Mouse (Mus musculus): Measurements from ENCODE around the gene Gm20388.

Gene Gm20388

GRCm38 (mm10) chr8:124348087-124348486 lies 4437.4 kb downstream of the Gm20388 start:
- DNase-seq (ENCODE audit: low spot score in 2 of 2) = peak in 1 of 2 experiments; percentile 37

- peak; percentile 71 to 90 for DNase-seq (ENCODE audit: low spot score in 2 of 2)
Observed at GRCm38 (mm10) chr8:124349663-124350062, 4439.0 kb downstream of the Gm20388 start.

- DNase-seq (ENCODE audit: low spot score in 2 of 2) = no peak
Observed at GRCm38 (mm10) chr8:124351636-124352035, 4441.0 kb downstream of the Gm20388 start.

GRCm38 (mm10) chr8:124360911-124361310 lies 4450.3 kb downstream of the Gm20388 start:
- no peak for DNase-seq (ENCODE audit: low spot score in 2 of 2)

- no peak for DNase-seq (ENCODE audit: low spot score in 2 of 2)
Observed at GRCm38 (mm10) chr8:124361773-124362427, 4451.3 kb downstream of the Gm20388 start.

- DNase-seq (ENCODE audit: low spot score in 2 of 2) = no peak
Observed at GRCm38 (mm10) chr8:124362589-124362988, 4451.9 kb downstream of the Gm20388 start.

GRCm38 (mm10) chr8:124363337-124363736 lies 4452.7 kb downstream of the Gm20388 start:
- no peak for DNase-seq (ENCODE audit: low spot score in 2 of 2)

GRCm38 (mm10) chr8:124368213-124368612 lies 4457.6 kb downstream of the Gm20388 start:
- DNase-seq (ENCODE audit: low spot score in 2 of 2) = no peak

GRCm38 (mm10) chr8:124370422-124371183 lies 4460.0 kb downstream of the Gm20388 start:
- no peak for DNase-seq (ENCODE audit: low spot score in 2 of 2)

GRCm38 (mm10) chr8:124371410-124372123 lies 4460.9 kb downstream of the Gm20388 start:
- DNase-seq (ENCODE audit: low spot score in 2 of 2) = no peak

GRCm38 (mm10) chr8:124373753-124374152 lies 4463.1 kb downstream of the Gm20388 start:
- no peak for DNase-seq (ENCODE audit: low spot score in 2 of 2)

- DNase-seq (ENCODE audit: low spot score in 2 of 2) = no peak
Observed at GRCm38 (mm10) chr8:124375168-124375567, 4464.5 kb downstream of the Gm20388 start.

- DNase-seq (ENCODE audit: low spot score in 2 of 2) = no peak
Observed at GRCm38 (mm10) chr8:124375727-124376126, 4465.1 kb downstream of the Gm20388 start.

GRCm38 (mm10) chr8:124376406-124376805 lies 4465.8 kb downstream of the Gm20388 start:
- DNase-seq (ENCODE audit: low spot score in 2 of 2) = no peak

GRCm38 (mm10) chr8:124379289-124379688 lies 4468.6 kb downstream of the Gm20388 start:
- no peak for DNase-seq (ENCODE audit: low spot score in 2 of 2)

GRCm38 (mm10) chr8:124382235-124382634 lies 4471.6 kb downstream of the Gm20388 start:
- DNase-seq (ENCODE audit: low spot score in 2 of 2) = no peak

GRCm38 (mm10) chr8:124384336-124384735 lies 4473.7 kb downstream of the Gm20388 start:
- DNase-seq (ENCODE audit: low spot score in 2 of 2) = no peak

GRCm38 (mm10) chr8:124386225-124386899 lies 4475.7 kb downstream of the Gm20388 start:
- DNase-seq (ENCODE audit: low spot score in 2 of 2) = no peak

GRCm38 (mm10) chr8:124389495-124389894 lies 4478.9 kb downstream of the Gm20388 start:
- DNase-seq (ENCODE audit: low spot score in 2 of 2) = no peak

GRCm38 (mm10) chr8:124391191-124391590 lies 4480.6 kb downstream of the Gm20388 start:
- DNase-seq (ENCODE audit: low spot score in 2 of 2) = no peak

- DNase-seq (ENCODE audit: low spot score in 2 of 2) = no peak
Observed at GRCm38 (mm10) chr8:124392271-124393012, 4481.8 kb downstream of the Gm20388 start.

Data from urinary bladder, adult 18-20 months (tissue).